Mouse (Mus musculus): ENCODE measurements at regions not wholly inside any gene's neighbourhood (a gene's known extent, or its start where the extent isn't known, plus 50 kb on each side); places are given as distances from the start of the nearest gene placed in this dataset.

- DNase-seq (ENCODE audit: low spot score in 2 of 2): no peak
These were observed 644.9 kb upstream of the Tle4 start for GRCm38 (mm10) chr19:15242781-15243180.

- no peak for DNase-seq (ENCODE audit: low spot score in 2 of 2)
These were observed 632.5 kb upstream of the Tle4 start for GRCm38 (mm10) chr19:15230129-15230927.

DNA sequence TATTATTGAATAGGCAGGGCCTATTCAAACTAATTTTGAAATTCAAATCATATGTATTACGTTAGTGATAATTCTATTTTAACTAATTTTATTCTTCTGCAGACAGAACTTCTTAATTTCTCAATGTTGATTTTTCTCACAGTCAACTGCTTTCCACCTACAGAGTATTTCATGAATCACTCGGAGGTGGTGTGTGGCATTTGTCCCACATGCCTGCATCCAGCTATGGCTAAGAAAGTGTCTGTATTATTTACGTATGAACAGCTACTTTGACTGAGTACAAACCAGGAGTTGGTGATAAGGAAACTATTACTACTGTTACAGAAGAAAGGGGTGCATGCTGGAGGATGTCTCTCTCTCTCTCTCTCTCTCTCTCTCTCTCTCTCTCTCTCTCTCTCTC, 619.5 kb upstream of the Tle4 start:
- DNase-seq (ENCODE audit: low spot score in 2 of 2): no peak

- DNase-seq (ENCODE audit: low spot score in 2 of 2): no peak
These were observed 616.8 kb upstream of the Tle4 start for GRCm38 (mm10) chr19:15214651-15215050.

- no peak for DNase-seq (ENCODE audit: low spot score in 2 of 2)
These were observed 615.0 kb upstream of the Tle4 start for GRCm38 (mm10) chr19:15212881-15213280.

GRCm38 (mm10) chr19:15203039-15203438, 605.2 kb upstream of the Tle4 start:
- DNase-seq (ENCODE audit: low spot score in 2 of 2): no peak

GRCm38 (mm10) chr19:15201262-15201661, 603.4 kb upstream of the Tle4 start:
- no peak for DNase-seq (ENCODE audit: low spot score in 2 of 2)

DNA sequence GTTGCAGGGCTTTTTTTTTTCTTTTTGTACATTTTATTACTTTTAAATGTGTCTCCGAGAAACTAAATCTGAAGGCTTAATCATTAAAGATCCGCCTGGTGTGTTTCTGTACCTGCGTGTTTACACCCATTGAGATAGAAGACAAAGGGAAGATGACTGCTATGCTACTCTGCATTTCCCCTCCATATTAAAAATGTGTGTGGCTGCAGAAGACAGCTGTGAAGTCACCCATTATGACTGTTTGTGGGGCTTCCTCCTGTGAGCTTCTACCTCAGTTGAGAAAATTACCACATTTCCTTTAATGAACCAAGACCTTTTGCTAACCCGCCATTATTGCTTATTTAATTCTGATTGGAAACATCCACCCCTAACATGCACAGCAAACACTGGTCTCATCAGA, 602.9 kb upstream of the Tle4 start:
- DNase-seq (ENCODE audit: low spot score in 2 of 2): no peak

GRCm38 (mm10) chr19:15200361-15200760, 602.5 kb upstream of the Tle4 start:
- DNase-seq (ENCODE audit: low spot score in 2 of 2): no peak

GRCm38 (mm10) chr19:15199692-15200091, 601.8 kb upstream of the Tle4 start:
- DNase-seq (ENCODE audit: low spot score in 2 of 2): no peak

DNA sequence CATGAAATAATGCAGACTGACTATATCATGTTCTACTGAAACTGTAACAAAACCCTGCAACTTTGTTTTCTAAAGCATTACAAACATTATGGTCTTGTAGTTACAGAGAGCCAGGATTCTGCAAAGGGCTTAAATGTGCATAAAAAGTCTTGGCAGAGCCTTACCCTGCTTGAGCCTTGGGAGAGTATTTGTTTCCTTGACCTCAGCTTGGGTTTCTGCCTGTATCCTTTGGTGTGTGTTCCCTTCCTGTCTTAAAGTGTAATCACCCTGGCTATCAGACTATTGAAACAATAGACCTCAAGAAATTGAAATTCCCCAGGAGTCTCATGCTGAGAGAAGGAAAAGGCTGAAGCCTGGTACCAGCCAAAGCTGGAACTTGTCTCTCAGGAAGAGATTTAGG, 577.4 kb upstream of the Tle4 start:
- DNase-seq (ENCODE audit: low spot score in 2 of 2): no peak

DNA sequence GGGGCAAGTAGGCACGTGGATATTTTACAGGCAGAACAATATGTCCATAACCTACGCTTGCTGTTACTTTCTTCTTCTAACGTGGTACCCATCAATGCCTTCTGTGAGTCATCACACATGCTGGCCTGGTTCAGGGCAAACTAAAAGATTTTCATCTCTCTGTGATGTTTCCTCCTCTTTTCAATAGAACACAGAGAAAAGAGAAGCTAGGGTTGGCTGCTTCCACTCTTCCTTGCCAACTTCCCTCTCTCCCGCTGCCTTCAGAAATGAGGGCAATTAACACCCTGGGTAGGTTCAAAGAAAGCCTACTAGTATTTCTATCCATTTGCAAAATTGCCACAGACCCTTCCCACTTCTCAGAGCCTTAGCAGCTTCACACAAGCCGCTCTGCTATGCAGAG, 575.5 kb upstream of the Tle4 start:
- DNase-seq (ENCODE audit: low spot score in 2 of 2): no peak

DNA sequence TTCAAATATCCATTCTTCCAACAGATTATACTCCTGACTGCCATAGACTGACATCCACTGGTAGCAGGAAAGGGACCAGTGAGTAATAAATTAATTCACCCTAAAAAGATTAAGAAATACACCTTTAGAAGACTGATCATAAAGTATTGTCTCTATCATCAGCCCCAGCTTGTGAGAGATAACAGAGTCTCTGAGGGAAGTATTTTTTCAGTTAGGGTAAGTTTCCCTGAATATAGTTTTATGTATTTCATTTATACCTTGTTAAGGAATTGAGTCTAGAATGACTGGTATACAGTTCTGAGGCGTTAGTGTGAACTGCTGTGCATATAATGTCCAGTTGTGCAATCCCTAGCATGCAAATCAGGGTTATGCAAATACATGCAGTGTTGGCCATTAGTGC, 569.3 kb upstream of the Tle4 start:
- DNase-seq (ENCODE audit: low spot score in 2 of 2): no peak

DNA sequence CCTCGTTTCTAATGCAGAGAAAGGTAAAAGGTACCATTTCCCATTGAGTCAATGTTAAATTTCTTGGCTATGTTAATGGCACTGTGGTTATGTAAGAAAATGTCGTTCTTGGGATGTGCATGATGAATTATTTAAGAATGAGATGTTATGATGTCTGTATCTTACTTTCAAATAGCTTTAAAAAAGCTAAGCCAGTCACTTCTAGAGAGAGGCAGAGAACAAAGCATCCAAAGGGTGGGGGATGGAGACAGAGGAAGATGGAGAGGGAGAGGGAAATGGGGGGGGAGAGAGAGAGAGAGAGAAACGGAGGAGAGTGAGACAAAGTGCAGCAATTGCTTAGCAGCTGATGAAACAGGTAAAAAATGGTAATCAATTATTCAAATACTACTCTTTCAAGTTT, 562.8 kb upstream of the Tle4 start:
- DNase-seq (ENCODE audit: low spot score in 2 of 2): no peak

DNA sequence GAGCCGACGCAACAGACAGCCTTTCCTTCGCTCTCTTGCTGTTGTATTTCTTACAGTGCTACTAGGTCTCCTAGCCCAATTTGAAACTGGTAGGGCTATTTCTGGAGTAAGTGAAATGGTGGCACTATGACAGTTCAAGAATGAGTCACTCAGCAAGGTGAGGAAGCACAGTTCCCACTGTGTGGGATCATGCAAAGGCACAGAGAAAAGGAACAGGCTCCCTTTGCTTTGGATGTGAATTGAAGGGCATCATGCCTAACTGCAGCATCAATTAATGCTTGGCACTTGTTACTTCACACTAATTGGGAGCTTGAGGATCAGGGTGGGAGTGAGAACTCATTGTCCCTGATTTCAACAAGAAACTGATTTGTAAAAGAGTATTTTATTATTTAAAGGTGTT, 560.8 kb upstream of the Tle4 start:
- no peak for DNase-seq (ENCODE audit: low spot score in 2 of 2)

DNA sequence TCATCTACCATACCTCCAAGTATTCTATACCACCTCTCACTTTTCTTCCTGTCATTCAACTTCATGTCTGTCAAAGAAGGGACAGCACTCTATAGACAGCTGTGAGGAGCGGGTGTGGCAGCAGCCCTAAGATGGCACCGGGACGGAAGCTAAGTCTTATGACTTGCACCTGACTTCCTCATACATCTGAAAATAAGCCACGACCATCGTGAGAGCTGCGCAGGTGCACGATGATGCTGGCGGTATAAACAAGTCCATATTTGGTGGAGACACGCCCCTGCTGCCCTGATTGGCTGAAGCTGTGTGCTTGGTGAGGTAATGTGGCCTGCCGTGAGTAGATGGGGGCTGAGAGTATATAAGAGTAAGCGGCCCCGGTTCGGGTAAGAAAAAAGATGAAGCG, 560.3 kb upstream of the Tle4 start:
- DNase-seq (ENCODE audit: low spot score in 2 of 2): no peak

DNA sequence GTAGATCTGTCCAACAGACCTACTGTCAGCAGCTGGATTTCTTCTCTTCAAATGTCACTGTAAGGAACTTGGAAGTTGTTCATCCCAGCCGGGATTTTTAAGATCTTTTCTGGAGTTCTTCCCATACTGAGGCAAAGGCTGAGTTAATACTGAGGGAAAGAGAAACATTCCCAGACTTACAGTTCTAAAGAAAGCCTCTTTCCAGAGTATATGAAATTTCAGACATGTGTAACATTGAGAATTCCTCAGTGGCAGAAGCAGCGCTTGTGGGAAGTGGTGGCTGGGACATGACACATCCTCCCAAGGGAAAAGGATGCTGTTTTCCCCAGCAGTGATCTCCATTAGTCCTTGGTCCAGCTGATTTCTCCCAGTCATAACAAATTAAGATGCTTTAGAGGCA, 556.8 kb upstream of the Tle4 start:
- no peak for DNase-seq (ENCODE audit: low spot score in 2 of 2)

- no peak for DNase-seq (ENCODE audit: low spot score in 2 of 2)
These were observed 548.5 kb upstream of the Tle4 start for GRCm38 (mm10) chr19:15146325-15146724.

DNA sequence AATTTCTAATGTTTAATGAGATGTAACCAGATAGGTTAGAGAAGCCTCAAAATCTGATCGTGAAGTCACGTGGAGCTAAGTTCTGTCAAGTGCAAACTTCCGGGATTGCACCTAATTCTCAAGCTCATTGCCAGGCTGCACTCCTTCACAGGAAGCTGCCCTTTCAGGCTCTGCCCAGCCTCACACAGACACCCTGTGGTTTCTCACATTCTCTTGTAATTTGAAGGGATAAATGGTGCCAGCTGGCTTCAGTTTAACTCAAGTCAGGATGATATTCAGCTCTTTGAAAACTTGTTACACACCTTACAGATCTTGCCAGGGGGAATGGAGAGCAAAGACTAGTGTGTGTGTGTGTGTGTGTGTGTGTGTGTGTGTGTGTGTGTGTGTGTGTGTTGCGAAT, 529.3 kb upstream of the Tle4 start:
- DNase-seq (ENCODE audit: low spot score in 2 of 2): no peak

DNA sequence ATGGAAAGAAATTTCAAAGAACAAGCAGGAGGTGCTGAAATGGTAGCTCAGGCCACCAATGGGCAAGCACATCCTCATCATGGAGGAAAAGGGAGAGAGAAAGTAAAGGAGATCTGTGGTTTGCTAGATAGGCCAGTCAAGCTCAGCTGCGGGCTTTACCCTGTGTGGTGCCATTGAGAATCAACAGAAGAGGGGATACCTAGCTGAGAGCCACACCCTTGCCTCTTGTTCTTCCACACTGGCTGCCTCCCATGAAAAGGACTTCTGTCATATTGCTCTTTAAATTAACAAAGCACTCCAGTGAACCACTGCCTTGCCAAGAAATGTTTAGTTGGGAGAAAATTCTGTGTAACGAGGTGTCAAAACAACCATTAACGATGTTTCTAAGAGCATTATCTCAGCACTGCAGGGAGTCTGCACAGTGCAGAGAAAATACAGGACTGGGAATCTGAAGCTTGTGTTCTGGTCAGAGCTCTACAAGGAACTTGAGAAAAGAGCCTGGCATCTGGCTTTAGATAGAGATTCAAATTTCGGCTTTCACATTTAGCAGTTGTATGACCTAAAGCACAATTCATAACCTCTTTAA, 510.7 kb upstream of the Tle4 start:
- no peak for DNase-seq (ENCODE audit: low spot score in 2 of 2)

GRCm38 (mm10) chr19:15095054-15095453, 497.2 kb upstream of the Tle4 start:
- no peak for DNase-seq (ENCODE audit: low spot score in 2 of 2)

DNA sequence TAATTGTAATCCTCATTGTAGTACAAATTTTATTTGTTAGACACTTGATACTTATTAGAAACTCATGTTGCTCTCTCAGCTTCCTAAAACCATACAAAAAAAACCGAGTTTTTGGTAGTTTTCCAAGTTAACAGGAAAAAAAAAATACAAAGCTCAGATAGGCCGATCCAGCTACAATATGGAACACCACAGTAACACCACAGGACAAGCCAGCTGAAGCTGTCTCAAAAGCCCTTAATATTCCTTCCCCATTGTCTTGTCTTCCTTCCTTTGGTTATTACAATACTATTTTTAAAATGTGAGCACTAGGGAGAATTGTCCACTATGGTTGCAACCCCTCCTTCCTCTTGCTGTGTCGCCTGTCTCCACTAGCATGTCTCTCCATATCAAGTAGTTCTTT, 495.7 kb upstream of the Tle4 start:
- no peak for DNase-seq (ENCODE audit: low spot score in 2 of 2)

- no peak for DNase-seq (ENCODE audit: low spot score in 2 of 2)
These were observed 482.8 kb upstream of the Tle4 start for GRCm38 (mm10) chr19:15080638-15081037.

Measured in adrenal gland, adult 18-20 months (tissue).